Mouse (Mus musculus): Measurements from ENCODE around the gene Olfr150. TPM values are rescaled to one million over a fixed set of nuclear protein-coding genes. Genes with fewer than 3 reads are reported as not detected.
"Not testable (repeated sequence)": the region's sequence is repeated elsewhere in the genome, so short reads cannot be mapped to it uniquely, and the experiment has no call there.

Gene Olfr150
- not detected in 2 replicates for polyA plus RNA-seq (2015; fragmentation: Nextera tagmentation; extraction: Ambion mirVana)

DNA sequence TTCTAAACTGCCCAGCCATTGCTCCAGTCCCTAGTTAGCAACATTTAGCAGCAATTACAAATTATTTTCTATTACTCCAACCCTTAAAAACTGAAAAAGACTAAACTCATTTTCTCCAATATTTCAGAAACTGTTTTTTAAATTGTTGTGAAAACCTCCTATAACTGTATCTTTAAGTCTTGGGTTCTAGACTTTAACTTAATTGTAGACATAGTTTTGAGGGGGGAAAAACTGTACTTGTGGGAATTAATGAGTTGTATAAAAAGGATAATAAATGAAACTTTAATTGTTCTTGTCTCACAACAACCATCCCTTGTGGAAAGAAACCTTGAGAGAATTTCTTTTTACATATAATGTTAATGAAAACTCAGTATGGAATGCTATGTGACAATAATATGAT lies at the start of gene Olfr150:
TSS of gene Olfr150 (plus strand) at position 301 of the 400 bp plus-strand sequence.
- Histone ChIP-seq H3K36me3 (no peaks in the 10 kb centered on the region), H3K9me3 (no peaks in the 10 kb centered on the region), H3K4me1 (no peaks in the 10 kb centered on the region), H3K9ac (replicated peaks) (no peak within 1 kb of the TSS), H3K4me3 (no peak within 1 kb of the TSS), H3K4me2 (replicated peaks) (no peak within 1 kb of the TSS), H3K27ac (replicated peaks) (no peak within 1 kb of the TSS), H3K27me3 (no peaks in the 10 kb centered on the region)
- ATAC-seq (replicated peaks) = no peak

DNA sequence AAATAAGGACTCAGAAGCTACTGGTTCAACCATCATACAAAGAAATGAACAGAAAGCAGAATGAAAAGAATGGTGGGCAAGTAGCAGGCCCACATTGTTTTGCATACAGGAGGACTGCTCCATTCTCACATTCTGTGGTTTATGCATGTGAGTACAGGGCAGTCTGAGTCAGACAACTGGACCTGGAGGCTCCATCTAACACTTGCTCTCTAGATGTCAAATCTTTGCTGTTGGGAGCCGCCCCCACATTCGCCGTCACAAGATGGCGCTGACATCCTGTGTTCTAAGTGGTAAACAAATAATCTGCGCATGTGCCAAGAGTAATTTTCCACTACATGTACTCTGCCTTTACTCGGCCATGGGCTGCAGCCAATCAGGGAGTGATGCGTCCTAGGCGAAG lies 29.7 kb upstream of the Olfr150 start:
- WGBS = 81% methylated on average over 8 of the region's 8 CpGs
- not testable (repeated sequence) for H3K4me1 ChIP-seq; H3K27ac ChIP-seq (replicated peaks); H3K4me3 ChIP-seq; H3K9me3 ChIP-seq; H3K4me2 ChIP-seq (replicated peaks); H3K27me3 ChIP-seq; ATAC-seq (replicated peaks); H3K36me3 ChIP-seq; H3K9ac ChIP-seq (replicated peaks)

DNA sequence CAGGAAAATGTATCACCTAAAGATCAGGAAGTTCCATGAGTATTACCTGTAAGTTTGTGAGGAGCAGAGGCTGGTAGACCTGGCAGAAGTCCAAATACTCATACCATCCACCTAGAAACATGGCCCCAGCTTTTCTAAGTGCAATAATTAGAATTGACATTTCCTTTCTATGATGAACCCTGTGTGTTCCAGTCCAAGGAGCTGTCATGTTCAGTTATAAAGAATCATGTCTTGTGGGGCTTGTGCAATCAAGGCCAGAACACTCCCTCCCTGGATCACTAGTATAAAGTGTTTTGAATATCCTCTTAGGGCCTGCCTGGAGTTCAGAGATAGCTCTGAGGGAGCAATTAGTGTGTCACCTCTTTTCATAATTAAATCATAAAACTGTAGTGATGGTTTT lies 23.8 kb upstream of the Olfr150 start, which contains the start of gene Olfr149:
TSS of gene Olfr149 (minus strand) at position 101 of the 400 bp plus-strand sequence.
- Histone ChIP-seq H3K9me3 (no peaks in the 10 kb centered on the region), H3K4me1 (no peaks in the 10 kb centered on the region), H3K4me3 (no peak within 1 kb of the TSS), H3K36me3 (no peaks in the 10 kb centered on the region), H3K4me2 (replicated peaks) (no peak within 1 kb of the TSS), H3K9ac (replicated peaks) (no peak within 1 kb of the TSS), H3K27me3 (no peaks in the 10 kb centered on the region), H3K27ac (replicated peaks) (no peak within 1 kb of the TSS)
- ATAC-seq (replicated peaks) = no peak

DNA sequence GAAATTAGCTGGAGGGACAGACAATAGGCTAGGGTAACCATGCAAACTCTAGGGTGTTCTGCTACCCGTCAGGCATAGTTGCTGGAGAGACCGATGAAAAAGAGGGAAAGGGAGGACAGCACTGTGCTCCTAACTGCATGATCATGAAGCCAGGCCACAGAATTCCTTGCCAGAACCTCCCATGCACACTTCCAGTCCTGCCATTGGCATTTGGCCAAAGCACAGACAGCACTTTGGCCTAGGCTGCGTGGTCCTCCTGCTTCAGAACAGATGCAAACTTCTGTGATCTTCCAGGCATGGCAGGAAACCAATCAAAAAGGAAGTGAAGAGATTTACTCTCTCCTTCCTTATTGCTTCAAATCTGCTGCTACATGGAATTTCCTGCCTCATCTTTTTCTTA lies 21.8 kb upstream of the Olfr150 start:
- ATAC-seq (replicated peaks) = no peak
- no peaks in the 10 kb centered on the region for H3K9me3 ChIP-seq
- no peaks in the 10 kb centered on the region for H3K27me3 ChIP-seq
- H3K27ac ChIP-seq (replicated peaks) = no peak overlapping the region
- H3K4me1 ChIP-seq = no peaks in the 10 kb centered on the region
- H3K36me3 ChIP-seq = no peaks in the 10 kb centered on the region
- no peak overlapping the region for H3K9ac ChIP-seq (replicated peaks)
- no peak overlapping the region for H3K4me2 ChIP-seq (replicated peaks)
- WGBS = 59% methylated on average over 3 of the region's 3 CpGs
- no peak overlapping the region for H3K4me3 ChIP-seq

DNA sequence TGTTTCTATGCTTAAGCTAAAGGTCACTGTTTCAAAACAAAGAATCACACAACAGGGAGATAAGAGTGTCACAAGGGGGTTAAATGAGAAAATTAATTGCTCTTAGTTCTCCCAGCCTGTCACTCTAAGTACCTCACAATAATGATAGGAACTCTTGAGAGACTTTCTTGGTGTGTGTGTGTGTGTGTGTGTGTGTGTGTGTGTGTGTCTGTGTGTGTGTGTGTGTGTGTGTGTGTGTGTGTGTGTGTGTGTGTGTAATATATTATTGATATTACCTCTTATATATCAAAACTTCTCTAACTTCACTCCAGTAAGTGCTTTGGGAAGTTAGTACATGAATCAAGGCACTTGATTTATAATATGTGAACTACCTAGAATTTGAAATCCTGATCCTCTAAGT lies 19.7 kb upstream of the Olfr150 start, which contains the start of gene Olfr965:
TSS of gene Olfr965 (plus strand) at position 301 of the 400 bp plus-strand sequence.
- H3K9ac ChIP-seq (replicated peaks) = no peak within 1 kb of the TSS
- no peaks in the 10 kb centered on the region for H3K4me1 ChIP-seq
- H3K27me3 ChIP-seq = no peaks in the 10 kb centered on the region
- no peak within 1 kb of the TSS for H3K4me3 ChIP-seq
- ATAC-seq (replicated peaks) = no peak
- no peaks in the 10 kb centered on the region for H3K9me3 ChIP-seq
- no peaks in the 10 kb centered on the region for H3K36me3 ChIP-seq
- H3K27ac ChIP-seq (replicated peaks) = no peak within 1 kb of the TSS
- no peak within 1 kb of the TSS for H3K4me2 ChIP-seq (replicated peaks)

DNA sequence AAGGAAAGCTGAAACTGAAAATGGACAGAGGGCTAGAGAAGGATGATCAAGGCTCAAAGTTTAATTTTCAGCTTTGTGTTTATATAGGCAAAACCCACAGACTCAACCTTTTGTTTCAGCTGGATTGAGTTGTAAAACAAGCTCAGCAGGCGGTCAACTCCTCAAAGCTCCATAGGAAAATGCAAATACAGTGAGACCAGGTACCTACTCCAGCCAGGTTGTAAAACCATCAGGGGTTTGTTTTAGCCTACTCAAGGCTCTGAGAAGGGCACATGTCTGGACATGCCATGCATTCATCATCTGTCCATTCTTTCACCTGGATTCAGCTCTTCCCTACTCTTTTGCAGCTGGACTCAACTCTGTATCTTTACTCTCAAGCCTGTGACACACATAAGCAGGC lies 10.0 kb downstream of the Olfr150 start:
- H3K9ac ChIP-seq (replicated peaks) = no peak overlapping the region
- H3K36me3 ChIP-seq = no peaks in the 10 kb centered on the region
- no peaks in the 10 kb centered on the region for H3K9me3 ChIP-seq
- H3K27me3 ChIP-seq = no peaks in the 10 kb centered on the region
- WGBS = 100% methylated on average over 1 of the region's 1 CpGs
- H3K27ac ChIP-seq (replicated peaks) = no peak overlapping the region
- no peak overlapping the region for H3K4me3 ChIP-seq
- ATAC-seq (replicated peaks) = no peak
- H3K4me1 ChIP-seq = no peaks in the 10 kb centered on the region
- no peak overlapping the region for H3K4me2 ChIP-seq (replicated peaks)

DNA sequence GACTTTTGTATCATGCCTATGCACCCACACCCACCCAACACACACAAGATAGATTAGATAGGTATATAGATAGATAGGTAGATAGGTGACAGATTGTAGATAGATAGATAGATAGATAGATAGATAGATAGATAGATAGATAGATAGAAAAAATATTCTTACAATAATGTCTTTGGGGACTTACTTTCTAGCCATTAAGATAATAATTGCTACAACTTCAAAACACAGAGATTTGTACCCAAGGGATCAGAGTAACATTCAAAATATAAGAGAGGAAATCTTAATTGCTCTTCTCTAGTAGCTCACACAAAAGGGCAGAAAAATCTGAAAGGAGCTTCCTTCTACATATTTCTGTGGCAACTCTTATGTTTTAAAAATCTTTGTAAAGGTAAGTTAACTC lies 15.2 kb downstream of the Olfr150 start, which contains the start of gene Olfr967:
TSS of gene Olfr967 (plus strand) at position 301 of the 400 bp plus-strand sequence.
- Histone ChIP-seq H3K36me3 (no peaks in the 10 kb centered on the region), H3K27me3 (no peaks in the 10 kb centered on the region), H3K9me3 (no peaks in the 10 kb centered on the region), H3K4me1 (no peaks in the 10 kb centered on the region), H3K4me2 (replicated peaks) (no peak within 1 kb of the TSS), H3K9ac (replicated peaks) (no peak within 1 kb of the TSS), H3K4me3 (no peak within 1 kb of the TSS), H3K27ac (replicated peaks) (no peak within 1 kb of the TSS)
- ATAC-seq (replicated peaks) = no peak

DNA sequence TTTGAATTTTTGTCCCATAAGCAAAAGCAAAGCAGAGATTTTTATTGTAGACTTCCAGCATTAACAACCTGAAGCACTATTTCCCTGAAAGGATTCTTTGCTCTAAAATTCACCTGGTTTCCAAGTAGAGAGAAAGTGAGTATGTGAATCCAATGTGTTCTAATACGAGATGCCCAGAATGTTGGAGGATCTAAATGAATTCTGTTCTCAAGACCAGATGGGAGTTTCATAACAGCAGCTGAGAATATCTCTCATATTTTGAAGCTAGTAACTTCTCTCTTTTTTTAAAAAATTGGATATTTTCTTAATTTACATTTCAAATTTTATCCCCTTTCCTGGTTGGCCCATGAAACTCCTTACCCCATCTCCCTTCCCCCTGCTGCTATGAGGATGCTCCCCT lies 15.7 kb downstream of the Olfr150 start:
- Histone ChIP-seq H3K27me3 (no peaks in the 10 kb centered on the region), H3K4me3 (no peak overlapping the region), H3K4me1 (no peaks in the 10 kb centered on the region), H3K9ac (replicated peaks) (no peak overlapping the region), H3K4me2 (replicated peaks) (no peak overlapping the region), H3K9me3 (no peaks in the 10 kb centered on the region), H3K36me3 (no peaks in the 10 kb centered on the region), H3K27ac (replicated peaks) (no peak overlapping the region)
- 83% methylated on average over 1 of the region's 1 CpGs for WGBS
- ATAC-seq (replicated peaks) = no peak

DNA sequence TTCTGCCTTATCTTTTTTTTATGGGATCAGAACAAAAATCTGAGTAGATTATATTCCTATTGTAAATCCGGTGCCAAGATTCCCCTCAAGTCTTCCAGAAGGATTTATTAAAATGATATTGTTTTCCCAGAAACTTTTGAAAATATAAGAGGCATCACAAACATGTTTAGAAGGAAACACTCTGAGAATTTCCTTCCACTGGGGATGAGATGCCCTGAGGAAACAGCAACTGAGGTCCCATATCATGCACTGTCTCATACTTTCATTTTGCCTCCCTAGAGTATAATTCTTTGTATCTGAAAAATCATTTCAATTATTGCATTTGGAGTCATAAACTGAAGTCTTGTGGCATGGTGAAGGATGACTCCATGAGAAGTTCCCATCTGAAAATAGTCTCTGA lies 52.4 kb downstream of the Olfr150 start, which contains the start of gene Olfr968:
TSS of gene Olfr968 (minus strand) at position 101 of the 400 bp plus-strand sequence.
- no peak for ATAC-seq (replicated peaks)
- Histone ChIP-seq H3K4me1 (no peaks in the 10 kb centered on the region), H3K27me3 (no peaks in the 10 kb centered on the region), H3K4me3 (no peak within 1 kb of the TSS), H3K9ac (replicated peaks) (no peak within 1 kb of the TSS), H3K27ac (replicated peaks) (no peak within 1 kb of the TSS), H3K36me3 (no peaks in the 10 kb centered on the region), H3K4me2 (replicated peaks) (no peak within 1 kb of the TSS), H3K9me3 (no peaks in the 10 kb centered on the region)
- WGBS = 86% methylated on average over 1 of the region's 1 CpGs

Other genes with a start within 250 kb of the Olfr150 start
- not detected in 2 replicates for gene Olfr44, start 237.0 kb upstream of the Olfr150 start, polyA plus RNA-seq (2015; fragmentation: Nextera tagmentation; extraction: Ambion mirVana)
- gene Olfr957, start 215.2 kb upstream of the Olfr150 start, polyA plus RNA-seq (2015; fragmentation: Nextera tagmentation; extraction: Ambion mirVana) = not detected in 2 replicates
- gene Olfr958, start 176.9 kb upstream of the Olfr150 start, polyA plus RNA-seq (2015; fragmentation: Nextera tagmentation; extraction: Ambion mirVana) = not detected in 2 replicates
- gene Olfr959, start 155.4 kb upstream of the Olfr150 start, polyA plus RNA-seq (2015; fragmentation: Nextera tagmentation; extraction: Ambion mirVana) = not detected in 2 replicates
- gene AW551984, start 126.6 kb upstream of the Olfr150 start, polyA plus RNA-seq (2015; fragmentation: Nextera tagmentation; extraction: Ambion mirVana) = 38.8 and 53.5 TPM in 2 replicates
- gene Olfr148, start 120.3 kb upstream of the Olfr150 start, polyA plus RNA-seq (2015; fragmentation: Nextera tagmentation; extraction: Ambion mirVana) = not detected in 2 replicates
- not detected in 2 replicates for gene Olfr960, start 109.6 kb upstream of the Olfr150 start, polyA plus RNA-seq (2015; fragmentation: Nextera tagmentation; extraction: Ambion mirVana)
- gene Olfr961, start 85.9 kb upstream of the Olfr150 start, polyA plus RNA-seq (2015; fragmentation: Nextera tagmentation; extraction: Ambion mirVana) = not detected in 2 replicates
- gene Olfr963, start 63.8 kb upstream of the Olfr150 start, polyA plus RNA-seq (2015; fragmentation: Nextera tagmentation; extraction: Ambion mirVana) = not detected in 2 replicates
- gene Olfr149, start 23.9 kb upstream of the Olfr150 start, polyA plus RNA-seq (2015; fragmentation: Nextera tagmentation; extraction: Ambion mirVana) = not detected in 2 replicates
- gene Olfr965, start 19.6 kb upstream of the Olfr150 start, polyA plus RNA-seq (2015; fragmentation: Nextera tagmentation; extraction: Ambion mirVana) = not detected in 2 replicates
- gene Olfr967, start 15.3 kb downstream of the Olfr150 start, polyA plus RNA-seq (2015; fragmentation: Nextera tagmentation; extraction: Ambion mirVana) = not detected in 2 replicates
- gene Olfr968, start 52.3 kb downstream of the Olfr150 start, polyA plus RNA-seq (2015; fragmentation: Nextera tagmentation; extraction: Ambion mirVana) = not detected in 2 replicates
- gene Olfr969, start 60.0 kb downstream of the Olfr150 start, polyA plus RNA-seq (2015; fragmentation: Nextera tagmentation; extraction: Ambion mirVana) = not detected in 2 replicates
- gene Olfr970, start 77.9 kb downstream of the Olfr150 start, polyA plus RNA-seq (2015; fragmentation: Nextera tagmentation; extraction: Ambion mirVana) = not detected in 2 replicates
- gene Olfr971, start 105.9 kb downstream of the Olfr150 start, polyA plus RNA-seq (2015; fragmentation: Nextera tagmentation; extraction: Ambion mirVana) = not detected in 2 replicates
- gene Olfr972, start 135.4 kb downstream of the Olfr150 start, polyA plus RNA-seq (2015; fragmentation: Nextera tagmentation; extraction: Ambion mirVana) = not detected in 2 replicates
- gene Olfr229, start 176.4 kb downstream of the Olfr150 start, polyA plus RNA-seq (2015; fragmentation: Nextera tagmentation; extraction: Ambion mirVana) = not detected in 2 replicates
- gene Olfr974, start 206.5 kb downstream of the Olfr150 start, polyA plus RNA-seq (2015; fragmentation: Nextera tagmentation; extraction: Ambion mirVana) = not detected in 2 replicates
- not detected in 2 replicates for gene Olfr975, start 221.1 kb downstream of the Olfr150 start, polyA plus RNA-seq (2015; fragmentation: Nextera tagmentation; extraction: Ambion mirVana)
- gene Olfr976, start 230.2 kb downstream of the Olfr150 start, polyA plus RNA-seq (2015; fragmentation: Nextera tagmentation; extraction: Ambion mirVana) = not detected in 2 replicates